Mouse (Mus musculus) olfactory bulb, adult 2 months (tissue): ENCODE results near the gene Fam120a.

Source experiments
- CTCF ChIP-seq: fragments of 200-500 bp; IDR thresholded peaks from 2 replicates; pipeline ENCODE4 v1.5.1; 2012; ENCODE audit warnings: low read depth, mild to moderate bottlenecking, low read length, moderate library complexity; ENCODE audit not compliant: insufficient read depth
- POLR2A ChIP-seq: fragments of 200-500 bp; IDR thresholded peaks from 2 replicates; pipeline ENCODE4 v1.6.1; 2012; ENCODE audit warnings: mild to moderate bottlenecking, low read depth, low read length, moderate library complexity; ENCODE audit not compliant: insufficient read depth

DNA sequence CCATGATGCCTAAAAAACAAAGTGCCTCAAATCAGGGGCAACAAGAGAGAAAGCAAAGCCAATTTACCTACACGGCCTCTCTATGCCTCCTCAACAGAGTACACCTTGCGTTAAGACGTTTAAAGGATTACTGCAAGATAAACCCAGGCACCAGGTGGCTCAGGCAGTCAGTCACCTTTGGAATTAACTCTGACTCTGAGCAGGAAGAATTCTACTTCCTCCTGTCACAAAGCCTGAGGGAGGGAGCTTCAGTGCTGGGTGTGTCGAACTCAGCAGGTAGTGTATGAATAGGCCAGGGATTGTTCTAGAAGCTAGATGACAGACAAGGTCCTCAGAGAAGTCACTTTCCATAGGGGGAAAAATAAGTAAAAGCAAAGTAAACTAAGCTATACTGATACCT lies 9.2 kb downstream of the Fam120a start:
- TF ChIP-seq CTCF, result no peak
- TF ChIP-seq POLR2A, result no peak
